Mouse (Mus musculus): Measurements from ENCODE around the gene Nwd2. TPM values are rescaled to one million over a fixed set of nuclear protein-coding genes. Genes with fewer than 3 reads are reported as not detected.

Nwd2 gene
- 0.39 TPM for polyA plus RNA-seq (2014; fragmentation: Illumina TruSeq; extraction: RNeasy Lipid Tissue Mini Kit (QIAGEN cat#74804); ENCODE audit: insufficient read depth, low read depth, low replicate concordance)

DNA sequence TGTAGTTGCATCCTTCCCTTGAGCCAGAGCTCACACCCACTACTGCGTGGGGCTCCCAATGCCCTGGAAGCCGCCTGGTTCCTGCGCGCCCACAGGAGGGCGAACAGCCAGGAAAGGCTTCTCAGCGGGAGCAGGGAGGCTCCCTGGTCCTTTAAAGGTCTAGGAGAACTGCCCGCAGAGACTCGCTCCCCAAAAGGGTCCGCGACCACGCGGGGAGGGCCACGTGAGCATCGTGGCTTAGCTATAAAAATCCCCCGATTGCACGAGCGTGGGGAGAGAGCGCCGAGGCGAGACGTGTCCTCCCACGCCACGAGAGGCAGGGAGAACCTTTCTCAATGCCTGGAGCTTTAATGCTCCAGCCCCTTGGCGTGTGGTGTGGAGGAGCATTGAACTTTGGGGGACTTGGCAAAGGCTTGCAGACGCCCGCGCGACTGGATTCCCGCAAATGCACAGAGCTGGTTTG lies at the start of gene Nwd2:
TSS of gene Nwd2 (plus strand) at position 33 of the 463 bp plus-strand sequence.

DNA sequence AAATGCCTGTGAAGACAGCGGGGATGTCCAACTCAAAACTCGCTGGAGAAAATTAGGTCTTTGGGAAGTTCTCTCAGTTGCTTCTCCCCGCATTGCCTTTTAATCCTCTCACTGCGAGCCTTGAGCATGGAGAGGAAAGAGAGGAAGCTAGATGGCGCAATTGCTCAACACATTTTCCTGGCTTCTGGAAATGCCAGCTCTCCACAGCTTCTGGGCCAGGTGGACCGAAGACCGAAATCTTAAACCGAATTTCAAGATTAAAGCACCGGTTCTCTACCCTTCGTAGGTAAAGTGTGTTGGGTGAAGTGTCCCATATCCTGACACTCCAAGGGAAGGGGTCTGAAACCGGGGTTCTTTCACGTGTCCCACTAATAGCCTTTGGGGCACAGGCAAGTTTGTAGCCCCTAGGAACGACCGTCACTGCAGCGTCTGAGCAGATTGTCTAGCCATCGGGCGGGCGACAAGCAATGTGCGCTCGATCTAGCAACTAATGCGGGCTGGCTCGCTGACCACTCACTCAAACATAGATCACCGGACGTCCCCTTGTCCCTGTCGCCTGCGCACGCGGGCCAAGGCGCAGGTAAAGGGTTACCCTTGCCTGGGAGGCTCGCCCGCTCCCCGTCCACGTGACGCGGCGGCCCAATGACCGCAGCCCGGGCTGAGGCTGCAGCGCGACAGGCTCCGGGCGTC lies 163.1 kb downstream of the Nwd2 start, which contains the start of gene 0610040J01Rik:
TSS of gene 0610040J01Rik (plus strand) at position 545 of the 690 bp plus-strand sequence.

Other genes with a start within 250 kb of the Nwd2 start
- gene 0610040J01Rik, start 163.3 kb downstream of the Nwd2 start, polyA plus RNA-seq (2014; fragmentation: Illumina TruSeq; extraction: RNeasy Lipid Tissue Mini Kit (QIAGEN cat#74804); ENCODE audit: insufficient read depth, low read depth, low replicate concordance), result 11.9 TPM

Measured in lung, adult 10 weeks (tissue).